Mouse (Mus musculus) neural tube, embryonic 11.5 days (tissue): ENCODE data around the gene Sec14l3. TPM values are rescaled to one million over a fixed set of nuclear protein-coding genes. Genes with fewer than 3 reads are reported as not detected.

Experiments used
- ATAC-seq: fragments of 200-750 bp; cut with Nextera tagmentation; 2 replicates; pipeline ENCODE4 v1.8.0; 2017; ENCODE audit warnings: moderate number of reproducible peaks, mild to moderate bottlenecking, moderate TSS enrichment, moderate library complexity; ENCODE audit not compliant: insufficient read depth, low FRiP score, low TSS enrichment
- DNase-seq: peaks from one replicate; pipeline ENCODE4 v3.0.0-alpha.2; 2015; ENCODE audit warnings: low spot score
- H3K27ac ChIP-seq: fragments of 300-500 bp; sonication (generic); 2 replicates; pipeline ENCODE4 v1.5.1; 2014; ENCODE audit warnings: low read depth, mild to moderate bottlenecking, low read length
- H3K27me3 ChIP-seq: fragments of 300-500 bp; sonication (generic); 2 replicates; pipeline ENCODE4 v1.6.1; 2014; ENCODE audit warnings: mild to moderate bottlenecking, low read length, mixed read lengths; ENCODE audit not compliant: control insufficient read depth, insufficient read depth
- H3K36me3 ChIP-seq: fragments of 300-500 bp; sonication (generic); 2 replicates; pipeline ENCODE4 v1.6.1; 2014; ENCODE audit warnings: mild to moderate bottlenecking, low read length, moderate library complexity, mixed read lengths; ENCODE audit not compliant: control insufficient read depth, insufficient read depth
- H3K4me1 ChIP-seq: fragments of 300-500 bp; sonication (generic); 2 replicates; pipeline ENCODE4 v1.6.1; 2014; ENCODE audit warnings: low read length, mixed read lengths; ENCODE audit not compliant: control insufficient read depth, insufficient read depth
- H3K4me2 ChIP-seq: fragments of 300-500 bp; sonication (generic); 2 replicates; pipeline ENCODE4 v1.6.1; 2014; ENCODE audit warnings: low read depth, mild to moderate bottlenecking, moderate library complexity
- H3K4me3 ChIP-seq: fragments of 300-500 bp; sonication (generic); 2 replicates; pipeline ENCODE4 v1.5.1; 2014; ENCODE audit warnings: low read depth, low read length
- H3K9ac ChIP-seq: fragments of 300-500 bp; sonication (generic); 2 replicates; pipeline ENCODE4 v1.6.1; 2014; ENCODE audit warnings: mild to moderate bottlenecking, low read length
- H3K9me3 ChIP-seq: fragments of 300-500 bp; sonication (generic); 2 replicates; pipeline ENCODE4 v1.6.1; 2016; ENCODE audit warnings: low read length; ENCODE audit not compliant: control insufficient read depth
- WGBS: fragments of 180-500 bp; shearing (Covaris S2); extraction: QIAGEN DNeasy Blood & Tissue Kit; methylation state at CpG from one replicate; pipeline ENCODE4 v1.1.7; 2014; 5-methylcytosine and 5-hydroxymethylcytosine counted together
- polyA plus RNA-seq: library from polyadenylated mRNA; unstranded; fragments of >200 nt; fragmentation: Nextera tagmentation; extraction: Ambion mirVana; gene quantifications from 2 replicates; pipeline ENCODE4 v1.2.1, GENCODE M21; 2014

Gene Sec14l3
- polyA plus RNA-seq, 1 experiment from 2014 or later: not detected

GRCm38 (mm10) chr11:4078267-4078933 is 13.8 kb downstream of the Sec14l3 start:
- Histone ChIP-seq H3K4me3 (no peak overlapping the region), H3K4me2 (no peak overlapping the region), H3K27me3 (no peaks in the 10 kb centered on the region), H3K9ac (no peak overlapping the region), H3K27ac (no peak overlapping the region), H3K9me3 (no peaks in the 10 kb centered on the region), H3K4me1 (no peaks in the 10 kb centered on the region), H3K36me3 (no peaks in the 10 kb centered on the region)
- 89% methylated on average over 7 of the region's 7 CpGs for WGBS
- ATAC-seq (no peak), DNase-seq (no peak)

- peak; percentile 68 for DNase-seq
- H3K36me3 ChIP-seq: no peaks in the 10 kb centered on the region
- no peak for ATAC-seq
- no peaks in the 10 kb centered on the region for H3K4me1 ChIP-seq
- no peaks in the 10 kb centered on the region for H3K27me3 ChIP-seq
- no peak overlapping the region for H3K27ac ChIP-seq
- no peak overlapping the region for H3K9ac ChIP-seq
- no peak overlapping the region for H3K4me2 ChIP-seq
- H3K4me3 ChIP-seq: no peak overlapping the region
- 12% methylated on average over 4 of the region's 4 CpGs for WGBS
- H3K9me3 ChIP-seq: no peaks in the 10 kb centered on the region
Observed at GRCm38 (mm10) chr11:4080219-4080618, 15.6 kb downstream of the Sec14l3 start.

- Histone ChIP-seq H3K4me3 (no peak overlapping the region), H3K4me1 (no peaks in the 10 kb centered on the region), H3K27me3 (no peaks in the 10 kb centered on the region), H3K4me2 (no peak overlapping the region), H3K27ac (no peak overlapping the region), H3K9ac (no peak overlapping the region), H3K36me3 (no peaks in the 10 kb centered on the region), H3K9me3 (no peaks in the 10 kb centered on the region)
- no peak for ATAC-seq
- WGBS: 32% methylated on average over 5 of the region's 5 CpGs
- DNase-seq: peak; percentile 50
Observed at GRCm38 (mm10) chr11:4083316-4084078, 18.9 kb downstream of the Sec14l3 start.

GRCm38 (mm10) chr11:4086246-4086645 is 21.6 kb downstream of the Sec14l3 start:
- ATAC-seq (no peak), DNase-seq (no peak)
- Histone ChIP-seq H3K9ac (no peak overlapping the region), H3K4me3 (no peak overlapping the region), H3K9me3 (no peaks in the 10 kb centered on the region), H3K36me3 (no peaks in the 10 kb centered on the region; the same call in 1 of the 2 replicates), H3K4me2 (no peak overlapping the region), H3K27ac (no peak overlapping the region), H3K4me1 (no peaks in the 10 kb centered on the region), H3K27me3 (no peaks in the 10 kb centered on the region)
- 81% methylated on average over 1 of the region's 1 CpGs for WGBS

GRCm38 (mm10) chr11:4087267-4087666 is 22.6 kb downstream of the Sec14l3 start:
- Histone ChIP-seq H3K36me3 (peaks cover 2% of the 10 kb centered on the region; the same call in 1 of the 2 replicates), H3K4me3 (no peak overlapping the region), H3K9me3 (no peaks in the 10 kb centered on the region), H3K4me1 (no peaks in the 10 kb centered on the region), H3K9ac (no peak overlapping the region), H3K4me2 (no peak overlapping the region), H3K27me3 (no peaks in the 10 kb centered on the region), H3K27ac (no peak overlapping the region)
- ATAC-seq (no peak), DNase-seq (no peak)
- WGBS: 61% methylated on average over 2 of the region's 2 CpGs

- ATAC-seq (no peak), DNase-seq (no peak)
- no peak overlapping the region for H3K27ac ChIP-seq
- H3K36me3 ChIP-seq: peaks cover 2% of the 10 kb centered on the region; the same call in 1 of the 2 replicates
- WGBS: 88% methylated on average over 18 of the region's 18 CpGs
- no peaks in the 10 kb centered on the region for H3K9me3 ChIP-seq
- H3K4me2 ChIP-seq: no peak overlapping the region
- H3K4me3 ChIP-seq: no peak overlapping the region
- H3K4me1 ChIP-seq: peaks cover 13% of the 10 kb centered on the region
- H3K9ac ChIP-seq: no peak overlapping the region
- H3K27me3 ChIP-seq: no peaks in the 10 kb centered on the region
Observed at GRCm38 (mm10) chr11:4093459-4094377, 29.1 kb downstream of the Sec14l3 start.

GRCm38 (mm10) chr11:4094378-4095170 is 29.9 kb downstream of the Sec14l3 start:
- DNase-seq (peak; percentile 58), ATAC-seq (no peak)
- H3K4me3 ChIP-seq: peak overlapping the region; percentile 52
- H3K4me2 ChIP-seq: peak overlapping the region; percentile 85
- H3K27ac ChIP-seq: no peak overlapping the region
- peak overlapping the region; percentile 42 for H3K9ac ChIP-seq
- H3K4me1 ChIP-seq: peaks cover 13% of the 10 kb centered on the region
- no peaks in the 10 kb centered on the region for H3K27me3 ChIP-seq
- H3K9me3 ChIP-seq: no peaks in the 10 kb centered on the region
- peaks cover 2% of the 10 kb centered on the region; the same call in 1 of the 2 replicates for H3K36me3 ChIP-seq
- WGBS: 10% methylated on average over 23 of the region's 24 CpGs
